Mouse (Mus musculus): ENCODE data around the gene Wdr76. TPM values are rescaled to one million over a fixed set of nuclear protein-coding genes. Genes with fewer than 3 reads are reported as not detected.
A peak's percentile ranks its signal among the peaks of the same experiment; 100 is the strongest.

Gene Wdr76
- polyA plus RNA-seq, 1 experiment from 2014 or later, result 6.3 TPM

DNA sequence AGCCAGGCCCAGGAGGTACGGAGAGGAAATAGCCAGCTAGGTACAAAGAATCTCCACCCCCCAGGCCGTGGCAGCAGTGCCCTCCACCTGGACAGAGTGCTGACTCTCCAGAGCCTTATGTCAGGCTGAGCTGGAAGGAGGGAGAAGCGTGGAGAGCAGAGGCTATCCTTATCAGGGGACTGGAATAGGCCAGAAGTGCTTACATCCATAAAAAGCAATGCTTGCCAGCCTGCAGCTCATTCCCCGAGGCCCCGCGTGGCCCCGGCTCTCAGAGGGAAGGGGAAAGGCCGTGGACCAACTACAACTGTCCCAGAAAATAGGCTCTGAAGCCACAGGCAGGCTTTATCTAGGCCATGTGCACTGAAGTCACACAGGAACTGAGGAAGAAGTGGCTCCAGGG lies 44.7 kb downstream of the Wdr76 start:
- ATAC-seq (ENCODE audit: low read depth), result no peak
- 61% methylated on average over 8 of the region's 8 CpGs for WGBS (ENCODE audit: insufficient replicate concordance)
- H3K9ac ChIP-seq (ENCODE audit: low read depth, low read length), result no peak overlapping the region

DNA sequence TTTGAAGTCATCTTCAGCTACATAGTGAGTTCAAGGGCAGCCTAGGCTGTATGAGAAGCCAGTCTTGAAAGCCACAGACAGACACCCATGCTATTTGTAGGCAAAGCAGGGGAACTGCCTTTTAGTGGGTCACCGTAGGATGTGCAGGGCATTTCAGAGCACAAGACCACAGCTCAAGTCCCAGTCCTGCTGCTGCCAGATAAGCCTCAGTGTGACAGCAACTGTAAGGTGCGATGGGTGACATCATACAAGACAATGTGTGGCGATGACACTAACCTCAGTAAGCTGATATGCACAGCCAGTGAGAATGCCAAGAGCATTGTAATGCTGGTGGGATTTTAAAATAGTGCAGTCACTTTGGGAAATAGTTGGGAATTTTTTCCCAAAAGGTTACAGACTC lies 56.6 kb downstream of the Wdr76 start:
- WGBS (ENCODE audit: insufficient replicate concordance), result 19% methylated on average over 3 of the region's 3 CpGs
- no peak overlapping the region for H3K9ac ChIP-seq (ENCODE audit: low read depth, low read length)
- H3K36me3 ChIP-seq (ENCODE audit: control insufficient read depth, insufficient read depth), result no peaks in the 10 kb centered on the region
- H3K9me3 ChIP-seq (replicated peaks; ENCODE audit: control insufficient read depth, low read length), result no peaks in the 10 kb centered on the region
- peak; percentile 54; the same call in 1 of the 2 replicates for ATAC-seq (ENCODE audit: low read depth)
- no peaks in the 10 kb centered on the region for H3K4me1 ChIP-seq (ENCODE audit: control insufficient read depth, low read depth, low read length)
- H3K27me3 ChIP-seq (ENCODE audit: control insufficient read depth, insufficient read depth, low read depth, low read length), result no peaks in the 10 kb centered on the region
- no peak overlapping the region for H3K4me3 ChIP-seq (ENCODE audit: low read depth, low read length)
- no peak overlapping the region for H3K4me2 ChIP-seq (ENCODE audit: low read depth, low read length)
- H3K27ac ChIP-seq (ENCODE audit: low read length), result no peak overlapping the region

More for the DNA sequence above, 44.7 kb downstream of the Wdr76 start:
- H3K27me3 ChIP-seq (ENCODE audit: control insufficient read depth, insufficient read depth, low read depth, low read length), result no peaks in the 10 kb centered on the region
- no peaks in the 10 kb centered on the region for H3K36me3 ChIP-seq (ENCODE audit: control insufficient read depth, insufficient read depth)
- no peaks in the 10 kb centered on the region for H3K9me3 ChIP-seq (replicated peaks; ENCODE audit: control insufficient read depth, low read length)
- H3K27ac ChIP-seq (ENCODE audit: low read length), result no peak overlapping the region
- H3K4me3 ChIP-seq (ENCODE audit: low read depth, low read length), result no peak overlapping the region
- H3K4me1 ChIP-seq (ENCODE audit: control insufficient read depth, low read depth, low read length), result no peaks in the 10 kb centered on the region
- no peak overlapping the region for H3K4me2 ChIP-seq (ENCODE audit: low read depth, low read length)

DNA sequence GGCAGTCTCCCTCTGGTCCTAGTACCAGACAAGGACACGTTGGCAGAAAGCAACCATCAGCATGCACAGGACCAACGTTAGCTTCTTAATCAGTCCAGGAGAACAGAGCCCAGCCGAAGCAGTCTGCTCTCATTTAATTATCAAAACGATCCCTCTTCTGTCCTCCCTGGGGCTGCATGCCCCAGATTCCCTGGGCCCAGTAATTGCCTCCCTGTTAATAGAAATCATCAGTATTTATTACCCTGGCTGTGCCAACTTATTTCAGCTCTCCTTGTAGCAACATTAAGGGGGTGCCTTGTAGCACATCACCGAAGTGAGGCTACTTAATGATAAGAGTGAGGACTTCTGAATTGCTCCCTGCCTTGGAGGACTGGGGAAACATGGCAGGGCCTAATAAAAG lies 59.4 kb downstream of the Wdr76 start:
- Histone ChIP-seq H3K4me2 (ENCODE audit: low read depth, low read length) (no peak overlapping the region), H3K4me1 (ENCODE audit: control insufficient read depth, low read depth, low read length) (no peaks in the 10 kb centered on the region)
- ATAC-seq (ENCODE audit: low read depth), result no peak

GRCm38 (mm10) chr2:121570049-121570448 lies 63.5 kb downstream of the Wdr76 start:
- WGBS (ENCODE audit: insufficient replicate concordance), result 61% methylated on average over 3 of the region's 3 CpGs
- ATAC-seq (ENCODE audit: low read depth), result no peak
- Histone ChIP-seq H3K9ac (ENCODE audit: low read depth, low read length) (no peak overlapping the region), H3K27me3 (ENCODE audit: control insufficient read depth, insufficient read depth, low read depth, low read length) (no peaks in the 10 kb centered on the region), H3K4me3 (ENCODE audit: low read depth, low read length) (no peak overlapping the region), H3K27ac (ENCODE audit: low read length) (no peak overlapping the region), H3K36me3 (ENCODE audit: control insufficient read depth, insufficient read depth) (no peaks in the 10 kb centered on the region), H3K4me2 (ENCODE audit: low read depth, low read length) (no peak overlapping the region), H3K9me3 (replicated peaks; ENCODE audit: control insufficient read depth, low read length) (no peaks in the 10 kb centered on the region), H3K4me1 (ENCODE audit: control insufficient read depth, low read depth, low read length) (no peaks in the 10 kb centered on the region)

More for the DNA sequence above, 59.4 kb downstream of the Wdr76 start:
- Histone ChIP-seq H3K9ac (ENCODE audit: low read depth, low read length) (no peak overlapping the region), H3K4me3 (ENCODE audit: low read depth, low read length) (no peak overlapping the region), H3K27ac (ENCODE audit: low read length) (no peak overlapping the region), H3K9me3 (replicated peaks; ENCODE audit: control insufficient read depth, low read length) (no peaks in the 10 kb centered on the region), H3K27me3 (ENCODE audit: control insufficient read depth, insufficient read depth, low read depth, low read length) (no peaks in the 10 kb centered on the region), H3K36me3 (ENCODE audit: control insufficient read depth, insufficient read depth) (no peaks in the 10 kb centered on the region)
- WGBS (ENCODE audit: insufficient replicate concordance), result 52% methylated on average over 5 of the region's 5 CpGs

- ATAC-seq (ENCODE audit: low read depth), result no peak
- Histone ChIP-seq H3K4me1 (ENCODE audit: control insufficient read depth, low read depth, low read length) (no peaks in the 10 kb centered on the region), H3K9me3 (replicated peaks; ENCODE audit: control insufficient read depth, low read length) (no peaks in the 10 kb centered on the region), H3K27me3 (ENCODE audit: control insufficient read depth, insufficient read depth, low read depth, low read length) (no peaks in the 10 kb centered on the region), H3K4me2 (ENCODE audit: low read depth, low read length) (no peak overlapping the region), H3K9ac (ENCODE audit: low read depth, low read length) (no peak overlapping the region), H3K27ac (ENCODE audit: low read length) (no peak overlapping the region), H3K36me3 (ENCODE audit: control insufficient read depth, insufficient read depth) (no peaks in the 10 kb centered on the region), H3K4me3 (ENCODE audit: low read depth, low read length) (no peak overlapping the region)
- WGBS (ENCODE audit: insufficient replicate concordance), result 39% methylated on average over 8 of the region's 8 CpGs
Measured at GRCm38 (mm10) chr2:121570999-121571655, 64.6 kb downstream of the Wdr76 start.

GRCm38 (mm10) chr2:121571780-121572179 lies 65.3 kb downstream of the Wdr76 start:
- no peaks in the 10 kb centered on the region for H3K9me3 ChIP-seq (replicated peaks; ENCODE audit: control insufficient read depth, low read length)
- no peak overlapping the region for H3K27ac ChIP-seq (ENCODE audit: low read length)
- H3K27me3 ChIP-seq (ENCODE audit: control insufficient read depth, insufficient read depth, low read depth, low read length), result no peaks in the 10 kb centered on the region
- ATAC-seq (ENCODE audit: low read depth), result peak; percentile 37; the same call in 1 of the 2 replicates
- H3K4me3 ChIP-seq (ENCODE audit: low read depth, low read length), result no peak overlapping the region
- WGBS (ENCODE audit: insufficient replicate concordance), result 7% methylated on average over 7 of the region's 7 CpGs
- H3K4me2 ChIP-seq (ENCODE audit: low read depth, low read length), result no peak overlapping the region
- no peaks in the 10 kb centered on the region for H3K4me1 ChIP-seq (ENCODE audit: control insufficient read depth, low read depth, low read length)
- no peak overlapping the region for H3K9ac ChIP-seq (ENCODE audit: low read depth, low read length)
- no peaks in the 10 kb centered on the region for H3K36me3 ChIP-seq (ENCODE audit: control insufficient read depth, insufficient read depth)

DNA sequence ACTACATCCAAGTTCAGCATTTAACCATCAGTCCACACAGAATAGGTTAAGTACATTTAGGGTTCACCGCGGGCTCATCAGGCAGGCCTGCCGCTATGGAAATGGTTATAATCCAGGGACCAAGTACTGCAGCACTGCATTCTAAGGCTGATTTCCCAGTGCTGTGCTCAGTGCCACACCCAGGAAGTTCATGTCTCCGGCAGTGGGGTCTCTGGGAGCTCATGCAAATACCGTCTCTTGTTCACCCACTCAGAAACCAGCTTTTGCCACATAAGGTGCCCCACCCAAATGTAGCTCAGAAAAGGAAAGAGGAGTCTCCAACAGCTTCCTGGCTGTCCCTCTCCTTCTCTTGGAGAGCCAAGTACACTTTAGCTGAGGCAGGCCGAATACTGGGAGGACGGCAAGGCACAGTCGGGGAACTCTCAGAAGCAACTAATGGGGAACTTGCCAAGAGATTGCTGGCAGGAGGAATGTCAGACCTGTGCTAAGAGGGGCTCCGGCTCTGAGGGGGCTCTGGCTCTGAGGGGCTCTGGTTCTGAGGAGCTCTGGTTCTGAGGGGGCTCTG lies 67.6 kb downstream of the Wdr76 start:
- H3K27me3 ChIP-seq (ENCODE audit: control insufficient read depth, insufficient read depth, low read depth, low read length), result no peaks in the 10 kb centered on the region
- no peak overlapping the region for H3K27ac ChIP-seq (ENCODE audit: low read length)
- H3K4me1 ChIP-seq (ENCODE audit: control insufficient read depth, low read depth, low read length), result no peaks in the 10 kb centered on the region
- 52% methylated on average over 9 of the region's 9 CpGs for WGBS (ENCODE audit: insufficient replicate concordance)
- no peak overlapping the region for H3K4me3 ChIP-seq (ENCODE audit: low read depth, low read length)
- H3K9ac ChIP-seq (ENCODE audit: low read depth, low read length), result no peak overlapping the region
- H3K36me3 ChIP-seq (ENCODE audit: control insufficient read depth, insufficient read depth), result no peaks in the 10 kb centered on the region
- no peaks in the 10 kb centered on the region for H3K9me3 ChIP-seq (replicated peaks; ENCODE audit: control insufficient read depth, low read length)
- no peak overlapping the region for H3K4me2 ChIP-seq (ENCODE audit: low read depth, low read length)
- ATAC-seq (ENCODE audit: low read depth), result 0 out of 2 replicates have a peak, but pooled peaks have one; percentile 16

DNA sequence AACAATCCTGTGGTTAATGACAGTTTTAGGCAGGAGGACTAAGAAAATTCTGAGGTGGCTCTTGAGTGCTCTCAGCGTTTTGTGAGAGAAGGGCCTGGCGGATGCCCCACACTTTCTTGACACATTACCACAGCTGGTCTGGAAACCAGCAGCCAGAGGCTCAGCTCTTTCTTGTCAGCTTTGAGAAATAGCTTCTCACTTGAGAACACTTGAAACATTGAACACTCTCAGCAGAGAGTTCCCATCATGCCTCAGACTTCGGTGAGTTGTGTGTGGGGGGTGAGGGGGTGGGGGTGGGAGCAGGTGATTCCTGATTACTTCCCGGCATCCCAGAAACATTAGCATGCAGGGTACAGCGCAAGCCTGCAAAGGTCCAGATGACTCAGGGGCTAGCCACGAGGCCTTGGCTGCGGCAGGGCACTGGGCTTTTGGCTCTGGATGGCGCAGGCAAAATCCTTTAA lies 69.2 kb downstream of the Wdr76 start:
- Histone ChIP-seq H3K4me1 (ENCODE audit: control insufficient read depth, low read depth, low read length) (no peaks in the 10 kb centered on the region), H3K36me3 (ENCODE audit: control insufficient read depth, insufficient read depth) (no peaks in the 10 kb centered on the region), H3K27me3 (ENCODE audit: control insufficient read depth, insufficient read depth, low read depth, low read length) (no peaks in the 10 kb centered on the region), H3K9me3 (replicated peaks; ENCODE audit: control insufficient read depth, low read length) (no peaks in the 10 kb centered on the region), H3K4me2 (ENCODE audit: low read depth, low read length) (no peak overlapping the region), H3K9ac (ENCODE audit: low read depth, low read length) (no peak overlapping the region), H3K4me3 (ENCODE audit: low read depth, low read length) (no peak overlapping the region), H3K27ac (ENCODE audit: low read length) (no peak overlapping the region)
- ATAC-seq (ENCODE audit: low read depth), result no peak
- 71% methylated on average over 8 of the region's 8 CpGs for WGBS (ENCODE audit: insufficient replicate concordance)

DNA sequence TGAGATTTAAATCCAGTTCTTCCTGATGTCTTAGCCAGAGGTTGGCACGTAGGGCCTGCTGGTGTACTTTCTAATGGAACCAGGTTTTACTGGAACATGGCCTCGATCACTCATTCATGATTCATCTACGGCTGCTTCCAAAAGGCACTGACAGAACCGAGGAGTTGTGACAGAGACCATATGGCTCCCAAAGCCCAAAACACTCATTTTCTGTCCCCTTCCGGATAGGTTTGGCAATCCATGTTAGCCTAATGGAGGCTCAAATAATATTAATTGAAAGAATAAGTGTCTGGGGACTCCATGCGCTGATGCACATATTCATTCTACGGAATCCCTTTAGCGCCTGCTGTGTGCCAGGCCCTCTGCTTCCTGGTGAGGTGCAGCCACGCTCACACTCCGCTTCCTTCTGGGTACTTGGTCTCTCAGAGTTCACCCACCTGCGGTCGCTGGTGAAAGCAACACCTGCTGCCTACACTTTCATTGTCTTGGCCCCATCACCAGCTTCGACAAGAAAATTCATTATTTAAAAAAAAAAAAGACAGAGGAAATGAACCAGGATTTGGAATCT lies 76.4 kb downstream of the Wdr76 start:
- Histone ChIP-seq H3K9ac (ENCODE audit: low read depth, low read length) (no peak overlapping the region), H3K27ac (ENCODE audit: low read length) (no peak overlapping the region), H3K36me3 (ENCODE audit: control insufficient read depth, insufficient read depth) (no peaks in the 10 kb centered on the region), H3K9me3 (replicated peaks; ENCODE audit: control insufficient read depth, low read length) (no peaks in the 10 kb centered on the region), H3K27me3 (ENCODE audit: control insufficient read depth, insufficient read depth, low read depth, low read length) (no peaks in the 10 kb centered on the region), H3K4me2 (ENCODE audit: low read depth, low read length) (no peak overlapping the region), H3K4me1 (ENCODE audit: control insufficient read depth, low read depth, low read length) (peaks cover 2% of the 10 kb centered on the region), H3K4me3 (ENCODE audit: low read depth, low read length) (no peak overlapping the region)
- no peak for ATAC-seq (ENCODE audit: low read depth)
- 73% methylated on average over 13 of the region's 13 CpGs for WGBS (ENCODE audit: insufficient replicate concordance)

Measured in liver, embryonic 16.5 days (tissue).